11 mouse cellular contexts compared by ENCODE assay signal in the genomic region with DNA sequence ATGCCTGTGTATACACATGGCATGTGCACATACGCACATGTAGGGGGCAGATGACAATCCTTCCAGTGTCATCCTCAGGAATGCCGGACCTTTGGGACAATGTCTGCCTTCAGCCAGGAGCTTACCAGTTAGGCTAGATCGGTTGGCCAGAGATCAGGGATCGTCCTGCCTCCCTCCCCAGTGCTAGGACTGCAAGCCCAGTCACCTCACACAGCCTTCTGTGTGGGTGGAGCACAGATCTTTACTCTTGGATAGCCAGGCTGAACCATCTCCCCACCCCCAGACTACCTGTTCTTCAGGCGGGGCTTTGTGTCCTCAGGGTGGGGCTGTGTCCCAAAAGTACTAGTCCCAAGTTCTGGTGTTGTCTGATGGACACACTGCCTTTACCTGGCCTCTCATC. TPM values are rescaled to one million over a fixed set of nuclear protein-coding genes. Genes with fewer than 3 reads are reported as not detected.
DNase-seq lines count a peak whose midpoint lies in the region; ATAC-seq lines count a peak whose summit lies in the region.
"Had no signal": no experiment of that assay in that cellular context is flagged by ENCODE, and none has a peak within 500 bp of the region (broad histone marks: within the 10 kb centered on the region; RNA-seq: fewer than 3 reads in every experiment).

No protein-coding gene starts in this region.

- no peaks in the 10 kb centered on the region for H3K27me3 ChIP-seq in heart, embryonic 10.5 days (ENCODE audit: insufficient read depth, poor library complexity, severe bottlenecking)
- no peaks in the 10 kb centered on the region; the same call in 1 of the 2 replicates for H3K27me3 ChIP-seq in midbrain, embryonic 10.5 days (ENCODE audit: low read depth, poor library complexity, severe bottlenecking)
- H3K27me3 ChIP-seq in midbrain, embryonic 11.5 days (ENCODE audit: control insufficient read depth, insufficient read depth, low read length) = no peaks in the 10 kb centered on the region
- H3K27me3 ChIP-seq in hindbrain, embryonic 15.5 days = no peaks in the 10 kb centered on the region
- no peaks in the 10 kb centered on the region for H3K27me3 ChIP-seq in stomach, embryonic 16.5 days (ENCODE audit: control insufficient read depth, insufficient read depth, low read length)
- H3K27me3 ChIP-seq: forebrain, embryonic 13.5 days had no signal

- no peak overlapping the region for H3K4me3 ChIP-seq in heart, embryonic 10.5 days
- no peak overlapping the region for H3K4me3 ChIP-seq in midbrain, embryonic 10.5 days
- H3K4me3 ChIP-seq in midbrain, embryonic 11.5 days (ENCODE audit: low read depth, low read length) = no peak overlapping the region
- no peak overlapping the region for H3K4me3 ChIP-seq in hindbrain, embryonic 15.5 days
- H3K4me3 ChIP-seq in stomach, embryonic 16.5 days (replicated peaks; ENCODE audit: low read length) = no peak overlapping the region
- H3K4me3 ChIP-seq: forebrain, embryonic 13.5 days had no signal

- WGBS in heart, embryonic 10.5 days = 52% methylated on average over 5 of the region's 5 CpGs
- WGBS in midbrain, embryonic 10.5 days = 73% methylated on average over 5 of the region's 5 CpGs
- WGBS in midbrain, embryonic 11.5 days = 73% methylated on average over 5 of the region's 5 CpGs
- 70% methylated on average over 5 of the region's 5 CpGs for WGBS in hindbrain, embryonic 15.5 days
- 54% methylated on average over 5 of the region's 5 CpGs for WGBS in stomach, embryonic 16.5 days

- H3K36me3 ChIP-seq in heart, embryonic 10.5 days = no peaks in the 10 kb centered on the region
- H3K36me3 ChIP-seq in midbrain, embryonic 10.5 days = no peaks in the 10 kb centered on the region
- no peaks in the 10 kb centered on the region for H3K36me3 ChIP-seq in midbrain, embryonic 11.5 days (ENCODE audit: control insufficient read depth, insufficient read depth, low read length)
- H3K36me3 ChIP-seq in hindbrain, embryonic 15.5 days = no peaks in the 10 kb centered on the region
- H3K36me3 ChIP-seq in stomach, embryonic 16.5 days (ENCODE audit: control insufficient read depth, insufficient read depth, low read length) = no peaks in the 10 kb centered on the region

- no peak overlapping the region for H3K4me2 ChIP-seq in midbrain, embryonic 11.5 days
- H3K4me2 ChIP-seq in hindbrain, embryonic 15.5 days = no peak overlapping the region
- no peak overlapping the region for H3K4me2 ChIP-seq in stomach, embryonic 16.5 days (ENCODE audit: low read depth, low read length)
- H3K4me2 ChIP-seq: forebrain, embryonic 13.5 days had no signal

- no peak for DNase-seq in heart, embryonic 10.5 days (ENCODE audit: low spot score)
- no peak for DNase-seq in heart, adult 9 months (ENCODE audit: low spot score in 2 of 2)
- no peak for DNase-seq in midbrain, embryonic 10.5 days (ENCODE audit: low spot score)
- no peak for DNase-seq in midbrain, embryonic 11.5 days (ENCODE audit: low spot score, missing footprints)
- DNase-seq in retina, postnatal 1 day = no peak
- no peak for DNase-seq in Muller cell, postnatal 12 days (ENCODE audit: inconsistent ontology term)
- DNase-seq: cerebellum, adult 9-11 months had no signal

- peaks cover 65% of the 10 kb centered on the region for H3K4me1 ChIP-seq in heart, embryonic 10.5 days
- peaks cover 62% of the 10 kb centered on the region for H3K4me1 ChIP-seq in midbrain, embryonic 10.5 days
- peaks cover 18% of the 10 kb centered on the region for H3K4me1 ChIP-seq in midbrain, embryonic 11.5 days (ENCODE audit: control insufficient read depth, insufficient read depth, low read length)
- peaks cover 35% of the 10 kb centered on the region for H3K4me1 ChIP-seq in hindbrain, embryonic 15.5 days (replicated peaks)
- peaks cover 29% of the 10 kb centered on the region for H3K4me1 ChIP-seq in stomach, embryonic 16.5 days (ENCODE audit: control insufficient read depth, insufficient read depth, low read length)

- peak overlapping the region; percentile 89 for H3K27ac ChIP-seq in heart, embryonic 10.5 days
- peak overlapping the region; percentile 83 for H3K27ac ChIP-seq in midbrain, embryonic 10.5 days (replicated peaks)
- no peak overlapping the region for H3K27ac ChIP-seq in midbrain, embryonic 11.5 days (ENCODE audit: low read depth, low read length)
- H3K27ac ChIP-seq in hindbrain, embryonic 15.5 days (replicated peaks) = peak overlapping the region; percentile 73
- 0 out of 2 replicates have a peak overlapping the region, but pooled peaks have one; percentile 68 for H3K27ac ChIP-seq in stomach, embryonic 16.5 days (ENCODE audit: low read length)
- H3K27ac ChIP-seq: liver, embryonic 14.5 days had no signal

- no peak for ATAC-seq in midbrain, embryonic 11.5 days (ENCODE audit: low FRiP score)
- no peak for ATAC-seq in hindbrain, embryonic 15.5 days (ENCODE audit: low FRiP score, low read depth)
- ATAC-seq in stomach, embryonic 16.5 days (ENCODE audit: insufficient read depth, low FRiP score) = no peak
- ATAC-seq: forebrain, embryonic 13.5 days had no signal

- no peak overlapping the region for H3K9ac ChIP-seq in midbrain, embryonic 11.5 days (ENCODE audit: low read length)
- no peak overlapping the region for H3K9ac ChIP-seq in hindbrain, embryonic 15.5 days
- H3K9ac ChIP-seq in stomach, embryonic 16.5 days (ENCODE audit: low read length) = no peak overlapping the region
- H3K9ac ChIP-seq: forebrain, embryonic 13.5 days; liver, embryonic 14.5 days had no signal

- no peaks in the 10 kb centered on the region for H3K9me3 ChIP-seq in heart, embryonic 10.5 days
- H3K9me3 ChIP-seq in midbrain, embryonic 10.5 days (replicated peaks) = no peaks in the 10 kb centered on the region
- no peaks in the 10 kb centered on the region for H3K9me3 ChIP-seq in midbrain, embryonic 11.5 days (ENCODE audit: control insufficient read depth, low read length)
- H3K9me3 ChIP-seq in hindbrain, embryonic 15.5 days = no peaks in the 10 kb centered on the region
- H3K9me3 ChIP-seq in stomach, embryonic 16.5 days (replicated peaks; ENCODE audit: control insufficient read depth, low read length) = no peaks in the 10 kb centered on the region
- H3K9me3 ChIP-seq: forebrain, embryonic 13.5 days had no signal

RNA-seq across cellular contexts. Expression of gene Fgr, which starts 13.6 kb away (rescaled TPM):
- polyA plus RNA-seq in heart, embryonic 10.5 days (2016; fragmentation: Nextera tagmentation; extraction: Ambion mirVana) = 0.36 and 0.43 TPM in 2 replicates
- 0.05 and 0.10 TPM in 2 replicates for polyA plus RNA-seq in midbrain, embryonic 10.5 days (2016; fragmentation: Nextera tagmentation; extraction: Ambion mirVana)
- not detected in 2 replicates for polyA plus RNA-seq in midbrain, embryonic 11.5 days (2014; fragmentation: Nextera tagmentation; extraction: Ambion mirVana)
- polyA plus RNA-seq in hindbrain, embryonic 15.5 days (2015; fragmentation: Nextera tagmentation; extraction: Ambion mirVana) = 0.04 and 0.21 TPM in 2 replicates
- polyA plus RNA-seq in stomach, embryonic 16.5 days (2015; fragmentation: Nextera tagmentation; extraction: Ambion mirVana) = 1.2 and 1.8 TPM in 2 replicates
- polyA plus RNA-seq: forebrain, embryonic 13.5 days had no signal

RNA-seq across cellular contexts. Expression of gene Fam76a, which starts 38.0 kb away (rescaled TPM):
- polyA plus RNA-seq in heart, embryonic 10.5 days (2016; fragmentation: Nextera tagmentation; extraction: Ambion mirVana) = 32.3 and 33.1 TPM in 2 replicates
- polyA plus RNA-seq in midbrain, embryonic 10.5 days (2016; fragmentation: Nextera tagmentation; extraction: Ambion mirVana) = 34.7 and 35.5 TPM in 2 replicates
- 30.1 and 31.7 TPM in 2 replicates for polyA plus RNA-seq in midbrain, embryonic 11.5 days (2014; fragmentation: Nextera tagmentation; extraction: Ambion mirVana)
- 35.7 and 38.3 TPM in 2 replicates for polyA plus RNA-seq in hindbrain, embryonic 15.5 days (2015; fragmentation: Nextera tagmentation; extraction: Ambion mirVana)
- polyA plus RNA-seq in stomach, embryonic 16.5 days (2015; fragmentation: Nextera tagmentation; extraction: Ambion mirVana) = 31.9 and 34.0 TPM in 2 replicates

RNA-seq across cellular contexts. Expression of gene Ahdc1, which starts 50.7 kb away (rescaled TPM):
- polyA plus RNA-seq in heart, embryonic 10.5 days (2016; fragmentation: Nextera tagmentation; extraction: Ambion mirVana) = 8.4 and 12.2 TPM in 2 replicates
- 5.7 and 5.8 TPM in 2 replicates for polyA plus RNA-seq in midbrain, embryonic 10.5 days (2016; fragmentation: Nextera tagmentation; extraction: Ambion mirVana)
- polyA plus RNA-seq in midbrain, embryonic 11.5 days (2014; fragmentation: Nextera tagmentation; extraction: Ambion mirVana) = 4.9 and 5.3 TPM in 2 replicates
- polyA plus RNA-seq in hindbrain, embryonic 15.5 days (2015; fragmentation: Nextera tagmentation; extraction: Ambion mirVana) = 11.8 and 13.9 TPM in 2 replicates
- polyA plus RNA-seq in stomach, embryonic 16.5 days (2015; fragmentation: Nextera tagmentation; extraction: Ambion mirVana) = 4.9 and 7.1 TPM in 2 replicates
